Mouse (Mus musculus): Measurements from ENCODE around the gene Bach2.

The Bach2 gene

DNA sequence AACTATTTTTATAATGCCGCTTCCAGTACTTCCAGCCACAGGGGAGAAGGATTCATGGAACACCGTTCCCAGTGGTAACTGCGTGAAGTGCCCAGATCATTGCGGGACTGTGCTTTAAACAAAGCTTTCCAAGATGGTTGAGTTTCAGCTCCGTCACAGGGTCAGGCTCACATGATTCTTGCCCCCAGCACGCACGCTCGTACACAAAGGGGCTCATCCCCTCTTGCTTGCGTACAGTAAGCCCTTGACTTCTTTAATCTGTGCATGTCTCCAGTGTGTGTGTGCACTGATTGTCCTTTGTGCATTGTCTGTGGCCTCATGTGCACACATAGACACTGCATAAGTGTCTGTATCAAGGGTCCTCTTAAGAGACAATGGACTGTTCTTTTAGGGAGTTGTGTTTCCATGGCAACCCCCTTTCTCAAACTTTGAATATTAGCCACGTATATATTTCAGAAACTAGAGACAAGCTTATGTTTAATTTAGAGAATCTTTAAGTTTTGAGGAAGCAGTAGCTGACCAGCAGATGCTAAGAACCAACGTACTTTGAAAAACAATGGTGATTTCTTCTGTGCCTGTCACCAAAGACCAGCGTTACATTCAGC is 119.5 kb downstream of the Bach2 start:
- no peak for DNase-seq (ENCODE audit: low read depth, low spot score)

DNA sequence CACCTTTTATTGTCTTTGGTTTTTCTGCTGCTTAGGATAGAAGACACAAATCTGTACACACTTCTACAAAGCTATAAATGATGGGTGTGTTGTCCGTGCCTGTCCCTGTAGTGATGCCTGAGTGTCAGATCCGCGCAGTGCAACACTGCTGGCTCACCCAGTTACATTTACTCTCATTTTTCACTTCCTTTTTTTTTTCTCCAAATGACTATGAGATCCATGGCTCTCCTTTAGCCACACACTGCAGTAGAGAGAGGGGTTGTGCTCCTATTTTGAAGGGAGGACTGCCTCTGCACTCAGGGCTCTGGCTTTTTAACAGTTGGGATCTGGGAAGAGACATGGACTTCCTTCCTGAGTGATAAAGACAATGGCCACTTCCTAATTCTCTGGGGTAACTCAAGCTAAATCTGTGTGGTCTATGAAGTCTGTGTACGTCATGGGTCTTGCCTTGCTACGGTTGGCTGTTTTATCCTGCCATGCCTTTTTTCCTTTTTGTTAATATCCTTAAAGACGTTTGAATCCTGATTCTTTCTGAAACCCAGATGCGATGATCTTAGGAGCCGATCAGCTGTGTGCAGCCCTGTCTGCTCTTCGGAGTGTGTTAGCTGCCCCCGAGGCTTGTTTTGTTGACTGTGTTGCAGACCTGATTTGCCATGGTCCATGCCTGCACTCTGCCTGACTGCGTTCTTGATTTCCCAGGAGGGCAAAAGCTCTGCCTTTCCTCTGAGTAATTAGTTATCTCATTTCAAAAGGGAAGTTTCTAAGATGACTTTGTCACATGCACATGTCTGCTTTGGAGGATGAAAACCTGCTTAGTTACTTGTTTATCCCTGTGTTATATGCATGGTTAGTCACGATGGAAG is 120.2 kb downstream of the Bach2 start:
- DNase-seq (ENCODE audit: low read depth, low spot score) = no peak

DNA sequence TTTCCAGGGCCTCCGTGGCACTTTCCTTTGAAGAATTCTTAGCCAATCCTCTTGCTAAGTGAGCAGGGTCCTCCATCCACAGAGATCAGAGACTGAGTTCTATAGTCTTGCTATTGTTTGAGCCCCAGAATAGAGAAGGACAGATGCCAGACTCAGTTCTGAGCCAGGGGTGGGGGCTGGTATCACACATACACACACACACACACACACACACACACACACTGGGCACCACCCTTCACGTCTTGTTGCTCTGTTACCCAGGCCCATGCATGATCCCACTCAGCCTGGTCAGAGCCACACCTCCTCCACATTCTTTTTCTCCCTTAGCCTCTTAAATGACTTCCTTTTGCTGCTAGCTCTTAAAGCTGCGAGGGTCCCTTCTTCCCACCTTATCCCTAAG is 121.0 kb downstream of the Bach2 start:
- no peak for DNase-seq (ENCODE audit: low read depth, low spot score)

DNA sequence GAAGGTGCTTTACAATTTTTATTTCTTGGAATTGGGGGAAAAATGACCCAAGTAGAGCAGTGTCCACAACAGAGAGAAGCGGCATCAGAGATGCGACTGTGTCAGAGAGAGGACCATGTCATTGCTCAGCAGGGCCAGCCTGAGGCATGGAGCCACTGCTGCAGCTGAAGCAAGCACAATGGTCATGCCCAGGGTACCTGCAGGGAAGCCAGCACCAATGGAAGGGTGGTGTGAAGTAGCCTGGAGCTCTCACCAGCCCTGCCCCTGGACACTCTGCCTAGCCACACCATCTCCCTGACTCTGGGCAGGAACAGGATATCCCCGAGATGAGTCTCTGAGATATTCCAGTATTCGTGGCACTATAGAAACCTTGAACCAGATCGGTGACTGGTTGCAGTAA is 121.9 kb downstream of the Bach2 start:
- no peak for DNase-seq (ENCODE audit: low read depth, low spot score)

- DNase-seq (ENCODE audit: low read depth, low spot score) = peak; percentile 57
Observed at GRCm38 (mm10) chr4:32363488-32363984, 124.9 kb downstream of the Bach2 start.

- no peak for DNase-seq (ENCODE audit: low read depth, low spot score)
Observed at GRCm38 (mm10) chr4:32365144-32365907, 126.7 kb downstream of the Bach2 start.

DNA sequence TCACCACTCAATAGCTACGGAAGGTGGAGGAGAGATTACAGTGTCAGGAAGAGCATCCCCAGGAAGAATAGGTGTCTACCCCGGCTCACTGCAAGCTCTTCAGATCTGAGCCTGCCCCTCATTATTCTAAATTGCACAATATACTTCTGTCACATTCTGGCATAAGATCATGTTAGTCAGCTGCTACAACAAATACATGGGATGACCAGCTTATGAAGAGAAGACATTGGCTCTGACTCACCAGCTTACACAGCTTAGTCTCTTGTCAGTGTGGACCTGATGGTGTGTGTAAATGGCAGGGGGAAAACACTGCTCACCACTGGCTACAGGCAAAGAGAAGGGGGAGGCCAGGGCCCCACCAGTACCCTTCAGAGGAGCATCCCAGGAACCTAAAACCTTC is 127.6 kb downstream of the Bach2 start:
- peak; percentile 45 for DNase-seq (ENCODE audit: low read depth, low spot score)

DNA sequence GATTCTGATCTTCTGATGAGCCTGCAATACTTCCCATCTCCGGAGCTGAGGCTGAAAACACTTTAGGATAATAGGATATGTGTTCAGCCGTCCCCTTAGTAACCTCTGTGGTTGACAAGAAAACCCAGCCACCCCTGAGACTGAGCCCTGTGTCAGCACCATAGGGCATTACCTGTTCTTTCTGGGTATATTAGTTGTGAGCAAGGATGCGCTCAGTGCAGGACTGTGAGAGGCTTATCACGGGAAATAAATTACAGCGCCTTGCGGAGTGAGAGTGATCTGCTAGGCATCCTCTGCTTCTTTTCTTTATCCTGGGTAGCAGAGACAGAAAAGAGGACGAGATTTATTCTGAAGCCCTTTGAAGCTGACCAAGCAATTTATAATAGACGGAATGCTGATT is 129.7 kb downstream of the Bach2 start:
- no peak for DNase-seq (ENCODE audit: low read depth, low spot score)

- peak; percentile 85 for DNase-seq (ENCODE audit: low read depth, low spot score)
Observed at GRCm38 (mm10) chr4:32373085-32373484, 134.5 kb downstream of the Bach2 start.

- no peak for DNase-seq (ENCODE audit: low read depth, low spot score)
Observed at GRCm38 (mm10) chr4:32373527-32373926, 134.9 kb downstream of the Bach2 start.

DNA sequence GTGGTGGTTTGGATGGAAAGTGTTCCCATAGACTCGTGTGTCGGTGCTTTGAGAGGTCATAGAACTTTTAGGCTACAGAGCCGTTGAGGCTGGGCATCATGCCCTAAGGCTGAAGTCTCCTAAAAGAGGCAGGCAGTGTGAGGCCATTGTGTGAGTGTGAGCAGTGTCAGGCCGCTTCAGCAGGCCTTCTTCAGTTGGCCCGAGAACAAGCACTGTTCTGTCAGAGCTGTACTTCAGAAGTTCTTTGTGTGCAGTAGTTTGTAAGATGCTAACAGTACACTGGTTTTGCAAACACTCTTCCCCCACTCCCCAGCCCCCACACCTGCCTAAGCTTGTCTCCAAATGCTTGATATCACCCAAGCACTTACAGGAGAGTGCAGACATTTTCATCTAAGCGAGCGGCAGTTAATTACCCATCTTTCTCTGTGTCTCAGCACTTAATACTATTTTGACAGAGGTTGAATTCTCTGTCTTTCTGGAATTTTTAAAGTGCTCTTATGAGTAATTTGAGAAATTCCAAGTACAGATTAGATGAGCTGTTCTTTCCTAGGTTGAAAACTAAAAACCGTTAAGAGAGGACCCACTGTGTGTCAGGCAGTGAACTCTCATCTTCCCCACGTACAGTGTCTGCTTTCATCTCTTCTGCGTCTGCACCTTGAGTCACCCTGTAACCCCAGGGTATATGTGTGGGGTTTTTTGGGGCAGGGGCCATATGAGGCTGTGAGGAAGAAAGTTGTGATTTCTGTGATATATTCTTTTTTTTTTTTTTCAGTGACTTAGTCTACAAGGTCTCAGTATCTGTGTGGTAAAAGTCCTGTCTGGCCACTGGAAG is 136.4 kb downstream of the Bach2 start:
- peak; percentile 59 for DNase-seq (ENCODE audit: low read depth, low spot score)

DNA sequence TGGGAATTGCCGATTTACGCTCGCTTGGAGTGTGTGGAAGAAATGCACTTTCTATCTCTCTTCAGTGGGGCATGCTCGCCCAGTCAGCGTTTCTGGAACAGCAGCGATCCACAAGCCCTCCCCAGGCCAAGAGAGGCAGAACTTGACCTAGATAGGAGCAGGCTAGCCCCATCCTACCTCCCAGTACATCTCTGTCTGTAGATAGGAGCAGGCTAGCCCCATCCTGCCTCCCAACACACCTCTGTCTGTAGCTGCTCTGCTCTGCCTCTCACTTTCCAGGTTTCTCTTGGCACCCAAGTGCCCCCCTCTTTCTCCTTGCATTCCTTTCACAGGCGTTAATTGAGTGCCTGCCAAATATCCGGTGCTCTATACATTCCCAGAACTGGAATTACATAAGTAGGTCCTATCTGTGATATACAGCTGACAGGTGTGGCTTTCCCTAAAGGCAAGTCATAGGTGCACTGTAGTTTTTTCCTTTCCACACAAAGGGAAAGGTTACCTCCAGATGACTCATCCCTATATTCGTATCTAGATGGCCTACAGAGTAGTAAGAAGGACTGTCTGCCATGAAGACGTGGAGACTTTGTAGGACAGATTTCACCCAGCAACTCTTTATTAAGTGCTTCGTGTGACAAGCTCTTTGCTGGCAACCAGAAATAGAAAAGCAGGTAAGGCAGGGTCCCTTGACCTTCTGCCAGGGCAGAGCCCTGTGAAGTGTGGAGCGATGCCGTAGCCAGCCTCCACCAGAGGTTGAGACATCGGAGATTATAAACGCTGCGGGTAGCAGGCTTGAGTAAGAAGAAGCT is 137.3 kb downstream of the Bach2 start:
- peak; percentile 51 for DNase-seq (ENCODE audit: low read depth, low spot score)

- DNase-seq (ENCODE audit: low read depth, low spot score) = no peak
Observed at GRCm38 (mm10) chr4:32376527-32376948, 137.9 kb downstream of the Bach2 start.

GRCm38 (mm10) chr4:32379140-32379539 is 140.5 kb downstream of the Bach2 start:
- no peak for DNase-seq (ENCODE audit: low read depth, low spot score)

DNA sequence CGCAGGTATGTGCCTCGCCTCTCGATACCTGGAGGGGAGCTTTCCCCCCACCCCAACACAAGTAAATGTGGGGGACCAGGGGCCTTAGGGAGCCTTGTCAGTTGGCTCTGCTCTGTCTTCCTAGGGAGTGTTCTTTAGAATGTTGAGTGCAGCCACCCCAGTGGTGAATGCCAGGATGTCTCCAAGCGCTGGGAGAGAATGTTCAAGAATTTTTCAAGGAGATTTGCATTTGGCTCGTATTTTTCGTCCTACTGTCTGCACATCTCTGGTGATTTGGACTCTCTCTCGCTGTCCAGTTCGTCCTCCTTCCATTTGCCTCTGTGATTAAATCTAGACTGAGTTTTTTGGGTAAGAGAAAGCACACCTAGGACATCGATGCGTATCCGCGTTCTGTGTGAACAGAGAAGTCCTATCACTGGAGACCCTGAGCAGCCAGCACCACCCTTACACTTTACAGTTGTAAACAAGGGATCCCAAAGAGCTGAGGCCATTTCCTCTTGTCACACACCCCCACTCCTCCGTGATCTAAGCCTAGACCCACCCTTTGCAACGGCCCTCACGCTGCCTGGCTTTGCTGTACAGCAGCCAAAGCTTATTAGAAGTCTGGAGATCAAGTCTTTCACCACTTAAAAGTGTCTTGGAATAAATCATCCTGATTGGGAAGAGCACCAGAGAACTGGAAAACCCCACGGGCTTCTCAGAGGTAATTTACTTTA is 143.2 kb downstream of the Bach2 start:
- DNase-seq (ENCODE audit: low read depth, low spot score) = no peak

- DNase-seq (ENCODE audit: low read depth, low spot score) = no peak
Observed at GRCm38 (mm10) chr4:32385121-32385520, 146.5 kb downstream of the Bach2 start.

DNA sequence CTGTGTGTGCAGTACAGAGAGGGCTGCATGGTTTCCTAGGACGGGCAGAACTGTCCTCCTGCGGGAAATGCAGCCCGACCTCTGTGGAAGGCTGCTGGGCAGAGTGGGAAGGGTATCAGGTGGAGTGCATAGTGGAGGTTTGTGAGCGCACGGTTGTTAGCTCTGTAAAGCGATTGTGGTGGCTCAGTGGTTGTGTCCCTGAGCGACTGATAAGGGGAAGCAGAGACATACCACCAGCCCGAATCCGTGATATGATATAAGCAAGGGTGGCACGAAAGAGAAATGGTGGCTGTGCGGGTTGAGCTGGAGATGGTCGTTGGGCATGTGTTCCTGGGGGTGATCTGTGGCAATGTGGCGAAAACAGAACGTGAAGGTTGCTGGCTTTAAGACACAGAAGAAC is 147.0 kb downstream of the Bach2 start:
- no peak for DNase-seq (ENCODE audit: low read depth, low spot score)

- DNase-seq (ENCODE audit: low read depth, low spot score) = no peak
Observed at GRCm38 (mm10) chr4:32386346-32386745, 147.7 kb downstream of the Bach2 start.

DNA sequence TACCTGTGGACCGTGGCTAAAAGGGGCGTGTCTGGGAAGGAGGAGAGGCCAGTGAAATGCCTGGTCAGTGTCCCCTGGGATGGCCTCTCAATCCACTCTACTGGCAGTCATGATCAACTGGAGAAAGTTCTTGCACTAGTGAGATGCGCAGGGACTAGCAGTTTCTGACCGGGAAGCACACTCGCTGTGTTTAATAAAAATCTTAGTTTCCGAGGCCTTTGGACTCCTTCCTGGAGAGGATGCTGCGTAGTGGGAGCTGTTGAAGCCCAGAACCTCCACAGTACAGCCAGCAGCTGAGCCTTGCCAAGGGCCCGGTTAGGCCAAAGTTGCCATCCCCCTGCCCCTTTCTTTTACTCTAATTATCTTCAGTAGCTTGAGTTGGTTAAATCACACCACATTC is 148.3 kb downstream of the Bach2 start:
- DNase-seq (ENCODE audit: low read depth, low spot score) = no peak

Measured in brain, adult 2 months (tissue).